Mouse (Mus musculus): ENCODE measurements around the gene Tprkb. TPM values are rescaled to one million over a fixed set of nuclear protein-coding genes. Genes with fewer than 3 reads are reported as not detected.
"Not testable (repeated sequence)": the region's sequence is repeated elsewhere in the genome, so short reads cannot be mapped to it uniquely, and the experiment has no call there.

Gene Tprkb
- polyA plus RNA-seq, 1 experiment from 2014 or later, result 21.7 TPM

DNA sequence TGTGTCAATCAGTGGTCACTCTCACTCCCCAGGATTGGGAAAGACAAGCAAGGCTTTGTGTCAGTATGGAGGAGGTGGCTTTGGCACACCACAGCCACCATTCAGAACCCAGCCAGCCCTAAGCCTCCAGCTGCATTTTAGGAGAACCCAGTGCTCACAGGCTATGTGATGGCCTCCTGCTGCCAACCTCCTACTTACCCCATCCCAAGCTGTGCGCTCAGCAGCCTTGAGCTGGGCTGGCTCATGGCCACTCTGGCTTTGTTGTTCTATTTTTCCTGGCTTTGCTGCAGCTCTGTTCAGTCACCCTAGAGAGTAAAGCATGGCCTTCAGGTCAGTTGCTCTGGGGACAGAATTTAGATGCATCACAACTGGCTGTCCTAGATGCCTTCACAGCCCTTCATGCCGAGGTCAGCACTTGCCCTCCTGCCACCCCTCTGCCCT is 4.7 kb upstream of the Tprkb start:
- not testable (repeated sequence) for H3K27ac ChIP-seq (ENCODE audit: low read depth, low read length); H3K9ac ChIP-seq (ENCODE audit: low read depth, low read length); H3K4me1 ChIP-seq (ENCODE audit: control insufficient read depth, insufficient read depth, low read length); ATAC-seq (replicated peaks; ENCODE audit: insufficient number of reproducible peaks, low FRiP score, low TSS enrichment); H3K36me3 ChIP-seq (ENCODE audit: control insufficient read depth, insufficient read depth, low read length); H3K4me2 ChIP-seq; H3K9me3 ChIP-seq (replicated peaks; ENCODE audit: control insufficient read depth, low read length); H3K27me3 ChIP-seq (ENCODE audit: control insufficient read depth, insufficient read depth, low read length); H3K4me3 ChIP-seq (ENCODE audit: low read depth, low read length)
- 66% methylated on average over 2 of the region's 2 CpGs for WGBS (ENCODE audit: insufficient replicate concordance)

DNA sequence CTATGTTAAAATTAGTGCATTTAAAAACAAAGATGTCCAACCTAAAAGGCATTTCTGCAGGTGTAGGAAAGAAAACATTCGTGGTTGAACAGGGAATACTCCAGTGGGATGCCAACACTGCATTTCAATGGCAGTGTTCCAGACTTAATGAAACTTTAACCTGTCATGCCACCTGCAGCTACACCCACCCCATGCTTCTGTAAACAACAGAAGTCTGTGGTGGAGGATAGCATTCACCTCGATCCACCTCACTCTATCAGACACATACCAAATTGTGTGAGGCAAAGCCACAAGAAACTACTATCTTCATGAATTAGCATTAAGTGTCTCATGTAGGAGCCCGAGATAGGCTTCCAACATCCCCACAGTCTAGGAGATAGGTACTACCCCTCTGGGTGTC is 3.3 kb upstream of the Tprkb start:
- H3K9me3 ChIP-seq (replicated peaks; ENCODE audit: control insufficient read depth, low read length), result no peaks in the 10 kb centered on the region
- no peaks in the 10 kb centered on the region for H3K4me1 ChIP-seq (ENCODE audit: control insufficient read depth, insufficient read depth, low read length)
- no peaks in the 10 kb centered on the region for H3K36me3 ChIP-seq (ENCODE audit: control insufficient read depth, insufficient read depth, low read length)
- H3K9ac ChIP-seq (ENCODE audit: low read depth, low read length), result no peak overlapping the region
- H3K27me3 ChIP-seq (ENCODE audit: control insufficient read depth, insufficient read depth, low read length), result no peaks in the 10 kb centered on the region
- no peak for ATAC-seq (replicated peaks; ENCODE audit: insufficient number of reproducible peaks, low FRiP score, low TSS enrichment)
- H3K4me2 ChIP-seq, result no peak overlapping the region
- 68% methylated on average over 3 of the region's 3 CpGs for WGBS (ENCODE audit: insufficient replicate concordance)
- no peak overlapping the region for H3K27ac ChIP-seq (ENCODE audit: low read depth, low read length)
- no peak overlapping the region for H3K4me3 ChIP-seq (ENCODE audit: low read depth, low read length)

DNA sequence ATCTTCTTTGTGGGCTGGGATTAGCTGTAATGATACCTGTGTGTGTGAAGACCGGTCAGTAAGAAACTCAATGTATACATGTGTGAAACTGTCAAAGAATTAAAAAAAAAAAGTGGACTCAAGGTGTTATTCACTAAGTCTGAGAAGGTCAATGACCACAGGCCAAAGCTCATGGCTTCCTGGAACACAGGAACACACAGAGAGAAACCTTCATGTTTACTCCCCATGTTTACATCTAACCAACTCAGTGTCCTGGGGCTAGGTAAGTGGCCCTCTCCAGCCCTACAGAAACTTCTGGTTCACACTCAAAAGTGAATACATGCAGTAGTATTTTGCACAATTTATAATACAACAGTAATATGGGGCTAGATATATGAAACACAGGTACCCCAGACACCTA is 2.0 kb upstream of the Tprkb start:
- Histone ChIP-seq H3K36me3 (ENCODE audit: control insufficient read depth, insufficient read depth, low read length) (no peaks in the 10 kb centered on the region), H3K9me3 (replicated peaks; ENCODE audit: control insufficient read depth, low read length) (no peaks in the 10 kb centered on the region), H3K27me3 (ENCODE audit: control insufficient read depth, insufficient read depth, low read length) (no peaks in the 10 kb centered on the region), H3K9ac (ENCODE audit: low read depth, low read length) (no peak overlapping the region), H3K4me2 (no peak overlapping the region), H3K27ac (ENCODE audit: low read depth, low read length) (no peak overlapping the region), H3K4me3 (ENCODE audit: low read depth, low read length) (no peak overlapping the region), H3K4me1 (ENCODE audit: control insufficient read depth, insufficient read depth, low read length) (peaks cover under 1% of the 10 kb centered on the region; the same call in 1 of the 2 replicates)
- 92% methylated on average over 1 of the region's 1 CpGs for WGBS (ENCODE audit: insufficient replicate concordance)
- ATAC-seq (replicated peaks; ENCODE audit: insufficient number of reproducible peaks, low FRiP score, low TSS enrichment), result no peak

DNA sequence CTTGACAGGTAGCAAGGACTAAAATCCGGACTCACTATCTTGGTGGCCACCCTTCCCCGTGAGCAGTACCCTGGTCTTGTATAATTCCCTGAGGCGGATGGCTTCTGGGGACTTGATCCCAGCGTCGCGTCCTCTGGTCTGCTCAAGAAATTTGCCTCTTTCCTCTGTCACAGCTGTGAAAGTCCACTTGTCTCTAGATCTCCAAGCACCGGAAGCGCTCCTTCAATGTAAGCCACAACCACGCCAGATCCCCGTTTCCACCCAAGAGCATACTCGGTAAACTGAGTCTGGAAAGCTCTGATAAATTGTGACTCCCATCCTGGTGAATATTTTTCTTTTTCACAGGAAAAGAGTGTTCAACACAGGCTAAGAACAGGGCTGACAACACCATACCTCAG is 3.5 kb downstream of the Tprkb start:
- Histone ChIP-seq H3K4me1 (ENCODE audit: control insufficient read depth, insufficient read depth, low read length) (peaks cover 7% of the 10 kb centered on the region), H3K36me3 (ENCODE audit: control insufficient read depth, insufficient read depth, low read length) (no peaks in the 10 kb centered on the region), H3K4me3 (ENCODE audit: low read depth, low read length) (peak overlapping the region; percentile 71), H3K9ac (ENCODE audit: low read depth, low read length) (peak overlapping the region; percentile 89), H3K9me3 (replicated peaks; ENCODE audit: control insufficient read depth, low read length) (no peaks in the 10 kb centered on the region), H3K4me2 (peak overlapping the region; percentile 83), H3K27ac (ENCODE audit: low read depth, low read length) (peak overlapping the region; percentile 79), H3K27me3 (ENCODE audit: control insufficient read depth, insufficient read depth, low read length) (no peaks in the 10 kb centered on the region)
- WGBS (ENCODE audit: insufficient replicate concordance), result 5% methylated on average over 11 of the region's 11 CpGs
- no peak for ATAC-seq (replicated peaks; ENCODE audit: insufficient number of reproducible peaks, low FRiP score, low TSS enrichment)

DNA sequence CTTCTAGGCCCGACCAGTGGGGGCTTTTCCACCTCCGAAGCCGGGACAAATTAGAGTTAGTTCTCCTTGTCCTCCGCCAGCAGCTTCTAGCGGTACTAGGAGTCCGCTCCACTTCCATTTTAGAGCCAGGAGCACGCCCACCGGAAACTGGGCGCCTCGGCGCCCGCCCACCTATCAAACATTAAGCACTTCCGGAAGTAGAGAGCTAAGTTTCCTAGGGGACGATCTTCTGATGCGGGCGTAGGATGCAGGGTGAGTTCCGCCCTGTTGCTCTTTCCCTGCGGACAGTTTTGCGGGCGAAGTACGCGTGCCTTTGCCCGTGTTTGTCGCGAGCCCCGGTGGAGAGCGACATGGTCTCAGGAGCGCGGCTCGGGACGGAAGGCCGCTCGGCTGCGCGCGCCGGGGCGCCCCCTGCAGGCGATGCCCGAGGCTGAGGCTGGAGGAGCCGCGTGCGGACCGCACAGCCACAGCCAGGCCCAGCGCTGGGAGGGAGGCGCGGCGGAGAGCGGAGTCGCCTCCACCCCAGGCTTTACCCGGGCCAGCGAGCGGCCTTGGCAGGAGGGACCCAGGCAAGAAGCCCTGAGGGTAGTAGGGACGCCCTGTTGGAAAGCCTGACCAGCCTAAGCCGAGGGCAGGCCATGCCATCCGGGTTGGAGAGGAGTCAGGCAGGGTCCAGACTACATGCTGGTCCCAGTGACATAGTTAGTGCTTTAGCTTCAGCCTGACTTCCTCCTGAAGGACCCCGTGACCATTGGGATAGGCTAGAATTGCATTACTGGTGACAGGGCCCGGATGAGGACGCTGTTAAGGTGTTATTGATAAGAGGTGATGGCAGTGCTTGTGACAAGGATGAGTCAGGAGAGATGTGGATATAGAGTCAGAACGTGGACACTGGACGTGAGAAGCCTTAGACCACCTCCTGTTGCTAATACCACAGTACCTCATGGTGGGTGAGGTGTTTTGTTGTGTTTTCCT is 4.2 kb downstream of the Tprkb start, which contains the start of gene Nat8f1:
Nat8f1 (minus strand) TSS at position 149 of the 975 bp plus-strand sequence.
- peak within 1 kb of the TSS; percentile 71 for H3K4me3 ChIP-seq (ENCODE audit: low read depth, low read length)
- H3K27ac ChIP-seq (ENCODE audit: low read depth, low read length), result peak within 1 kb of the TSS; percentile 79
- H3K9ac ChIP-seq (ENCODE audit: low read depth, low read length), result peak within 1 kb of the TSS; percentile 89
- 1% methylated on average over 53 of the region's 61 CpGs for WGBS (ENCODE audit: insufficient replicate concordance)
- not testable (repeated sequence) for H3K27me3 ChIP-seq (ENCODE audit: control insufficient read depth, insufficient read depth, low read length); H3K4me1 ChIP-seq (ENCODE audit: control insufficient read depth, insufficient read depth, low read length); H3K36me3 ChIP-seq (ENCODE audit: control insufficient read depth, insufficient read depth, low read length); H3K9me3 ChIP-seq (replicated peaks; ENCODE audit: control insufficient read depth, low read length)
- H3K4me2 ChIP-seq, result peak within 1 kb of the TSS; percentile 83
- peak; percentile 95 for ATAC-seq (replicated peaks; ENCODE audit: insufficient number of reproducible peaks, low FRiP score, low TSS enrichment)

DNA sequence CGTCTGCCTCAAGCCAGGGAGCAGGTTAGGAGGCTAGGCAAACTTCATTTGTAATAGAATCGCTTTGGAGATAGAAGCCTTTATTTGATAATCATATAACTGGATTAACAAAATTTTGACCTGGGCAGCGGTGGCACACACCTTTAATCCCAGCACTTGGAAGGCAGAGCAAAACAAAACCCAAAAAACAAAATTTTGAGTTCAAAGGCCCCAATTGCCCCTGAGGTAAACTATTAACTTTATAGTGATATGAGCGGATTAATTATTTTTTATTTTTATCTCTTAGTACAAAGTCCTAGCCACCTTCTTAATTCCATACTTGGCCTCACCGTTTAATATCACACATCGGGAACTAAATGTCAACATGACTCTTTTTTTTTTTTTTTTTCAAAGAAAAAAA is 4.9 kb downstream of the Tprkb start:
- H3K27ac ChIP-seq (ENCODE audit: low read depth, low read length), result peak overlapping the region; percentile 79
- H3K4me3 ChIP-seq (ENCODE audit: low read depth, low read length), result peak overlapping the region; percentile 71
- peak overlapping the region; percentile 83 for H3K4me2 ChIP-seq
- H3K9ac ChIP-seq (ENCODE audit: low read depth, low read length), result peak overlapping the region; percentile 89
- no peaks in the 10 kb centered on the region for H3K9me3 ChIP-seq (replicated peaks; ENCODE audit: control insufficient read depth, low read length)
- H3K27me3 ChIP-seq (ENCODE audit: control insufficient read depth, insufficient read depth, low read length), result no peaks in the 10 kb centered on the region
- 79% methylated on average over 6 of the region's 6 CpGs for WGBS (ENCODE audit: insufficient replicate concordance)
- ATAC-seq (replicated peaks; ENCODE audit: insufficient number of reproducible peaks, low FRiP score, low TSS enrichment), result no peak
- H3K4me1 ChIP-seq (ENCODE audit: control insufficient read depth, insufficient read depth, low read length), result peaks cover 7% of the 10 kb centered on the region
- 0 out of 2 replicates have a peak, but pooled peaks cover 2% of the 10 kb centered on the region for H3K36me3 ChIP-seq (ENCODE audit: control insufficient read depth, insufficient read depth, low read length)

DNA sequence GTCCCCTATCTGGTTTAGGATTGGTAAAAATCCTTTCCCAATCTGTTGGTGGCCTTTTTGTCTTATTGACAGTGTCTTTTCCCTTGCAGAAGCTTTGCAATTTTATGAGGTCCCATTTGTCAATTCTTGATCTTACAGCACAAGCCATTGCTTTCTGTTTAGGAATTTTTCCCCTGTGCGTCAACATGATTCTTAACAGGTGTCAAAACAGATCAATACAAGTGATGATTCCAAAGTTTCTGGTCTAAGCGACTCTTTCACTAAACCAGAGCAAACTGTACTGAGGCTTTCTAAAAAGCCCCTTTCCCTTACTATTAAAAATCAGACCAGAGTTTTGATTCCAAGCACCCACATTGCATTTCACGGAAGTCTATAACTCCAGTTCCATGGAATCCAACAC is 6.7 kb downstream of the Tprkb start:
- H3K27ac ChIP-seq (ENCODE audit: low read depth, low read length); H3K36me3 ChIP-seq (ENCODE audit: control insufficient read depth, insufficient read depth, low read length); H3K27me3 ChIP-seq (ENCODE audit: control insufficient read depth, insufficient read depth, low read length); H3K9ac ChIP-seq (ENCODE audit: low read depth, low read length); H3K4me1 ChIP-seq (ENCODE audit: control insufficient read depth, insufficient read depth, low read length); H3K4me2 ChIP-seq; ATAC-seq (replicated peaks; ENCODE audit: insufficient number of reproducible peaks, low FRiP score, low TSS enrichment); H3K9me3 ChIP-seq (replicated peaks; ENCODE audit: control insufficient read depth, low read length); H3K4me3 ChIP-seq (ENCODE audit: low read depth, low read length): not testable (repeated sequence)
- 93% methylated on average over 3 of the region's 3 CpGs for WGBS (ENCODE audit: insufficient replicate concordance)

DNA sequence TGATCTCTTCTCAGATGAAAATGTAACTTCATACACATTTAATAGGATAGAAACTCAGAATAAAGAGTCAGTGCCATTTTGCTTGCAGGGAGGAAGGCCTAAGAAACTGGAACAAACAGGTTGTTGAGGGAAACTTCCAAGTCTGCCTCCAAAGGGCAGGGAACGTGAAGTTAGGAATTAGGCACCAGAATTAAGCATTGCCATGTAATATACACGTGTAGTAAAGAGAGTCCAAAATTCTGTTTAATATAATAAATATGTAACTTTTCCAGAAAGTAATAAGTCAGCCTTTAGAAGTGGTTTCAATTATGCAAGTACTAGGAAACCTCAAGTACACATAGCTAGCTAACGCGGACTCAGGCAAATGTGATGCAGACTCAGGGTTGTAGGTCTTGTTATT is 7.7 kb downstream of the Tprkb start:
- no peak for ATAC-seq (replicated peaks; ENCODE audit: insufficient number of reproducible peaks, low FRiP score, low TSS enrichment)
- no peaks in the 10 kb centered on the region for H3K9me3 ChIP-seq (replicated peaks; ENCODE audit: control insufficient read depth, low read length)
- 93% methylated on average over 4 of the region's 4 CpGs for WGBS (ENCODE audit: insufficient replicate concordance)
- H3K9ac ChIP-seq (ENCODE audit: low read depth, low read length), result no peak overlapping the region
- no peaks in the 10 kb centered on the region for H3K27me3 ChIP-seq (ENCODE audit: control insufficient read depth, insufficient read depth, low read length)
- peaks cover 7% of the 10 kb centered on the region for H3K4me1 ChIP-seq (ENCODE audit: control insufficient read depth, insufficient read depth, low read length)
- H3K4me2 ChIP-seq, result no peak overlapping the region
- no peak overlapping the region for H3K4me3 ChIP-seq (ENCODE audit: low read depth, low read length)
- peaks cover 5% of the 10 kb centered on the region; the same call in 1 of the 2 replicates for H3K36me3 ChIP-seq (ENCODE audit: control insufficient read depth, insufficient read depth, low read length)
- H3K27ac ChIP-seq (ENCODE audit: low read depth, low read length), result no peak overlapping the region

Data from heart, embryonic 11.5 days (tissue).